Mouse (Mus musculus) left cerebral cortex, postnatal 25 days (tissue): ENCODE results near the gene Ezh1. TPM values are rescaled to one million over a fixed set of nuclear protein-coding genes. Genes with fewer than 3 reads are reported as not detected.
A peak's percentile ranks its signal among the peaks of the same experiment; 100 is the strongest.

Experiments used
- DNase-seq, 2 experiments: peaks; one replicate each; pipeline ENCODE4 v3.0.0; 2022; ENCODE audit warnings: low spot score in 2 of 2, mixed read lengths in 1 of 2
- intact Hi-C: fragments of 180-260 bp; cut with DNase I; formaldehyde crosslinking; loops from one replicate; pipeline ENCODE4 v1.15.1; 2025
- total RNA-seq, 2 experiments: library from RNA; stranded (reverse); gene quantifications; 2 replicates each; pipeline ENCODE4 v1.2.3; 2021

Ezh1 gene
- total RNA-seq, 2 experiments from 2014 or later, result 42.8 to 48.5 TPM

DNA sequence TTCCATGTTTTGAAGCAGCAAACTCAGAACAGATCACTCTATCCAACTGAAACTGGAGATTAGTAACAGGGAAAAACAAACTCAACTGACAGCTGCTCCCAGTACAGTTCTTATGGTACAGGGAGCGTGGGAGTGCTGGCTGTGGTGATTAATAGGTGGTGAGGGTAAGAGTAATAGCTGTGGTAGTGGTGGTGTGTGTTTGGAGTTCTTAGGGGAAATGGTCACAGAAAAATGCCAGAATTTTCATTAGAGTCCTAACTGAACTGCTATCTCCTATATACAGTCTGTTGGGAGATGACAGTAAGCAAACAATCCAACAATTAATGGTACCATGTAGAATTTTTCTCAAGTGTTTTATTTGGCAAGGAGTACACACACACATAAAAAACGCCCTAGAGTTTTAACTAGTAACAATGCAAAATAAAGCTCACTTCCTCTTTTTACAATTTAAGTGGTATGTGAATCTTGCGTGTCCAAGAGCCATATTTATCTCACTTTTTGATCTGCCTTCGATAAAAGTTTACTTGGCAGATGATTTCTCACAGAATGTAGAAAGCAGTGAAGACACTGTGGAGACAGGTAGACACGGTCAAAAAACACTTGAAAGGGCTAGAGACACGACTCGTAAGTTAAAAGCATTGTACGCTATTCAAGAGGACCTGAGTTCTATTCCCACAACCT is 4.8 kb downstream of the Ezh1 start:
- DNase-seq, result no peak
- intact Hi-C loops, result no loop called here

DNA sequence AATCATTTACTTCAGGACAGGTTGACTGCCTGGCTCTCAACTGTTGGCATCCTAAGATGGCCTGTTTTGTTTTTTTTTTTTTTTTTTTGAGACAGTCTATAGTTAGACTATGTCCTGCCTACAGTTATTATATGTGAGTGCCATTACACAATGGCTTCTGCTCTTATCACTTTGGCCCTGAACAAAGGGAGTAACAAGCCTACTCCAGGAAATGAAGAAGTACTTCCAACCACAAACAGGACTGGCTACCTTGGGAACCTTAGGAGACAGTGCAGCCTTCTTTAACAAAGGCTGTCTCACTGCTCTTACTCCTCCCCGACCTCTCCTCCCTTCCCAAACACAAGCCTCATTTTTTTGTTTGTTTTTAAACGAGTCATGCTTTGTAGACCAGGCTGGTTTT is 5.4 kb downstream of the Ezh1 start:
- no peak for DNase-seq
- intact Hi-C loops, result no loop called here

- DNase-seq, result no peak
- intact Hi-C loops, result no loop called here
These were observed 7.7 kb downstream of the Ezh1 start for GRCm38 (mm10) chr11:101218436-101219055.

DNA sequence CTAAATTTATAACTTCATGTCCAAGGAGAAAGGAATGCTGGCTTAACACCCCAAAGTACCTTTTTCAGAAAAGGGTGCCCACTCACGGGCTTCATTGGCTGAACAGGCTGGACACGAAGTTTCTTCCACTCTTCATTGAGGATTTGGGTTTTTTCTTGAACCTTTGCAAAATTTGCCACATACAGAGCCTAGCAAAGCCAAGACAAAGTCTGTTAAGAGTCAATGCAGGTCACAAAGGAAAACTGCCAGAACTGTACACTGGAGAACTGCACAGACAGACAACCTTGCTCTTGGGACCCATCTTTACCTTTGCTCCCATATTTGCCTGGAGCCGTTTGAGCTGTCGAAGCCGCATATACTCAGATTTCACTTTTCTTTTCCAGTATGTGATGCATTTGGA is 9.3 kb downstream of the Ezh1 start:
- intact Hi-C loops, result no loop called here
- no peak for DNase-seq

DNA sequence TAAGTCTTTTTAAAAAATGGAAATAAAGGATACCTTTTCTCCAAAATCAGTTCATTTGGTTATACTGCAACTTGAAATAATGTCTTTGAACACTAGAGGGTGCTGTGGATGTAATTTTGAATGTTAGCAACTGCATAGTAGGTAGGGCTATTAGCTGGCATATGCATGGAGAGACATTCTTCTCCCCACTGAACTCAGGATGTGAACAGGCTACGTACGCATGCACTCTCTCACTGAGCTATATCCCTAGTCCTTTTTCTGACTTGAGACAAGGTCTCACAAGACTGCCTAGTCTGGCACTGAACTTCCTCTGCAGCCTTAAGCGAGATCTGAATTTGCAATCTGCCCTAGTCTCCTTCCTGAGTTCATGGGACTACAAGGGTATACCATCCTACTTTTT is 14.3 kb downstream of the Ezh1 start:
- peak; percentile 36 to 78 for DNase-seq
- intact Hi-C loops, result loop anchor here (1.0 to 5.0 kb wide), 3 partner anchors 38 to 185 kb away; partner anchors contain the start of gene Becn1

DNA sequence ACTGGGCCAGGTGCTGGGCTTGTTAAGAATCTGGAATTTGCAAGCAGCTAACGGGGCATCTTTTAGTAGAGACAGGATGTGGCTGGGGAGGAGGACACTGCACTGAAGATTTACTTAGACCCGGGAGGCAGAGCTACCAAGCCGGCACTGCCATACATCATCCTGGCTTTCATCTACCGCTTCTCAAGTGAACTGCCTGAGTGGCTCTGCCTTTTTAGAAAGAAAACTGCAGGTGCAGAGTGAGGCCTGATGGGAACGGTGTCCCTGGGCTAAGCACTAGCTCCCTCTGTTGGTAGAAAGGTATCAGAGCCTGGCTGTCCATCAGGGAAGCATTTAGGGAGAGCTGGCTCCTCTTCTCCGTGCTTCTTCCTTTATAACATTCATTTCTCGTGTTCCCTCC is 25.3 kb downstream of the Ezh1 start:
- intact Hi-C loops, result no loop called here
- DNase-seq, result peak in 1 of 2 experiments; percentile 74

DNA sequence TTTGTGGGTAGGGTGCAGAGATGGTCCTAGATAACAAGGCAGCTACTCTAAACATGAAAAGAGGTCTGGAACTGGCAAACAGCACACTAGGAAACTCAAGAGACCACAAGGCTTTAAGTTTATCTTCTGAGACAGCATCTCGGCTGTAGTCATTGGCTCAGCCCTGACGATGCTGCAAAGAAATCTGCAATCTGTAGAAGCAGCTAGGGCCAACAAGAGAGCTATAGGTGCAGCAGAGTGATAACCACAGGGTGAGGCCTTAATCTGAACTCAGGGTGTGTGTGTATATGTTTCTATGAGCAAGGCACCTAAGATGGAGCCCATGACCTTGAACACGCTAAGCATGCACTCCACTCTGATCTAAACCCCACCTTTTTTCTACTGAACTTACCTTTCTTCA is 26.7 kb downstream of the Ezh1 start:
- no peak for DNase-seq
- intact Hi-C loops, result no loop called here

DNA sequence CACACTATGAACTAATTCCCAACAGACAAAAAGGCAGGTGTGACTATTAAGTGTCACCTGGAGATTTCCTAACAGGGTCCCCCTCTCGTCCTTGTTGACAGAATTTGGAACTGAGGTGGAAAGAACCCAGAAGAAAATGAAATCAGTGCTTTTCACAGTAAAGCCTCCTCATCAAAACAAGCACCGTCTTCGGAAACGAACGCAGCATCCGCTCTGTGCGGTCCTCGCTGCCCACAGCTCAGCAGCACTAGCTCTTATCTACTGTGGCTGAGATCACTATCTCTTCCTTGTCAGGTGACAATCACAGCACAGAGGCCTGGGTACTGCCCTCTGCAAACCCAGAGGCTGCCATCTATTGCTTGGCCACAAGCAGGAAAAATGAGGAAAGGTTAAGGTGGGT is 30.1 kb downstream of the Ezh1 start:
- intact Hi-C loops, result no loop called here
- no peak for DNase-seq

- intact Hi-C loops, result no loop called here
- DNase-seq, result no peak
These were observed 30.7 kb downstream of the Ezh1 start for GRCm38 (mm10) chr11:101195571-101195970.

GRCm38 (mm10) chr11:101195101-101195500 is 31.2 kb downstream of the Ezh1 start:
- intact Hi-C loops, result no loop called here

DNA sequence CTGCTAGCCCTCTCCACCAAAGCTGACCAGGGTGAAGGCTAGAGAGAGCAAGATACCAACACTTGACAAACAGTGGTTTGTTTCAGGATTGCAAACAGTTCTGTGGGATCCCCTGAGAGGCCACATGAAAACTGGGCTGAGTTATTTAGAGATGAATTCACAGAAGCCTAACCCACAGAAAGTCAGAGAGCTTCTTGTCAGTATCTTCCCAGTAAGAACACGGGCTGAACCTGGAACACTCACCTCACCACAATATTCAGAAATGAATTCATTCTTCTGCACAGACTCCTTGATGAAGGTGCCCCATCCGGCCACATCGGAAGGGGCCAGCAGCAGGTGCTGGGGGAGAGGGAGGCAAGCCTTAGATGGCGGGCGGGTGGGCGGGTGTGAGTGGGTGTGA is 31.6 kb downstream of the Ezh1 start:
- no peak for DNase-seq
- intact Hi-C loops, result no loop called here

More at GRCm38 (mm10) chr11:101195101-101195500, 31.2 kb downstream of the Ezh1 start:
- no peak for DNase-seq

GRCm38 (mm10) chr11:101194137-101194536 is 32.1 kb downstream of the Ezh1 start:
- DNase-seq, result no peak
- intact Hi-C loops, result no loop called here

DNA sequence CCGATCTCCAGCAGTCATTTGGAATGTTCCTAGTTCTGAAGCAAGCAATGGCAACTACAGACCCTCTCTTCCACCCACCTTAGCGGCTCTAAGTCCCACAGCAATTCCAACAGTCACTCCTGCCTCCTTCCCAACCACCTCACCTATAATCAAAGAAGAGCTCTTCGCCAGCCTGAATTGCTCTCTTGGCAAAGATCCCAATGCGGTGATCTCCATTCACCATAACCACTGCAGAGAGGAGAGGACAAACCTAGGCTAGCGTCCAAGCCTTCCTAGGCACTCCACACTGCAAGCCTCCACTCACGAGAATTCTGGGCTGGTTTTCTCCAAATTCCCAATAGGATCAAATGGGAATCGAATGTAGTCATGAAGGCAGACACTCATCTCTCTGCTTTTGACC is 33.2 kb downstream of the Ezh1 start:
- intact Hi-C loops, result no loop called here
- no peak for DNase-seq

GRCm38 (mm10) chr11:101192646-101193045 is 33.6 kb downstream of the Ezh1 start:
- DNase-seq, result no peak
- intact Hi-C loops, result no loop called here

- no peak for DNase-seq
- intact Hi-C loops, result no loop called here
These were observed 34.3 kb downstream of the Ezh1 start for GRCm38 (mm10) chr11:101191919-101192470.

GRCm38 (mm10) chr11:101190913-101191907 is 35.1 kb downstream of the Ezh1 start:
- DNase-seq, result no peak
- intact Hi-C loops, result no loop called here

DNA sequence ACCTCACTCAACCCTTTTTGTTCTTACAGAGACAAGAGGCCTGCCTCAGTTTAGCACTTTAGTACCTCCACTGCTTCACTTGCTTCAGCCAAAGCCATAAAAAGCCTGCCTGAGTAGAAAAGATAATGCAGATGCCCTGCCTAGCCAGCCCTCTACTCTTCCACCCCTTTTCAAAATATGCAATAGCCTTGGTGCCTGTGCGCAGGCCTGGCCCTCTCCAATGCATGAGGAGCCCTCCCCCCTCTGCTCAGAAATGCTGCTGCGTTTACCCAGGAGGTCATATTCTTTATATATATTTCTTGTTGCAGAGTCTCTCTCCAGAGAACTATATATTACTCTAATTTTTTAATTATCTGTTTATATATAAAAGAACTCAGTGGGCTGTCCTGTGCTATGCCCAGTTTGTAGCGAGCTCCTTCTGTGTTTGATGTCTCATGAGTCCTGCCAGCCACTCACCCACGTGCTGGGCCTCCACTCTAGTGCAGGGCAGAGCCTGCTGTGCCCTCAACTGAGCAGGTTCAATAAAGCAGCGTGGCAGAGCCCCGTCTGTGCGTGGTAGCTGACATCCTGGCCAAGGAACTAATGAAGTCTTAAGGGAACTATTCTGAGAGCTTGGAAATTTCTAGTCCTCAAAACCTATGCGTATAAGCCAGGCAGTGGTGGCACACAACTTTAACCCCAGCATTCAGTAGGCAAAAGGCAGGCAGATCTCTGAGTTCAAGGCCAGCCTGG is 35.9 kb downstream of the Ezh1 start:
- intact Hi-C loops, result no loop called here
- DNase-seq, result no peak

GRCm38 (mm10) chr11:101189495-101190180 is 36.6 kb downstream of the Ezh1 start:
- peak in 1 of 2 experiments; percentile 70 for DNase-seq
- intact Hi-C loops, result no loop called here
